Mouse (Mus musculus): ENCODE measurements around the gene Kmt2e. TPM values are rescaled to one million over a fixed set of nuclear protein-coding genes. Genes with fewer than 3 reads are reported as not detected.

Kmt2e gene
- total and polyA plus RNA-seq, 2 experiments from 2014 or later = 61.7 to 149 TPM

GRCm38 (mm10) chr5:23419616-23420170 is 14.5 kb upstream of the Kmt2e start:
- H3K4me3 ChIP-seq (ENCODE audit: low read depth, low read length) = no peak overlapping the region
- H3K9me3 ChIP-seq (ENCODE audit: low read length) = no peaks in the 10 kb centered on the region
- peaks cover 25% of the 10 kb centered on the region for H3K4me1 ChIP-seq (ENCODE audit: insufficient read depth)
- 35% methylated on average over 7 of the region's 7 CpGs for WGBS
- H3K36me3 ChIP-seq (ENCODE audit: insufficient read depth) = peaks cover 9% of the 10 kb centered on the region; the same call in 1 of the 2 replicates
- ATAC-seq = no peak
- H3K9ac ChIP-seq = peak overlapping the region; percentile 87; the same call in 1 of the 2 replicates
- DNase-seq = peak; percentile 14
- no peak for TF ChIP-seq CTCF (IDR thresholded peaks at IDR 0.05; ENCODE audit: low read depth)
- H3K27ac ChIP-seq (ENCODE audit: low read depth, low read length) = peak overlapping the region; percentile 99; the same call in 1 of the 2 replicates
- H3K27me3 ChIP-seq (ENCODE audit: insufficient read depth, low read length) = no peaks in the 10 kb centered on the region
- H3K4me2 ChIP-seq (ENCODE audit: low read depth) = peak overlapping the region; percentile 79

GRCm38 (mm10) chr5:23420410-23420809 is 13.8 kb upstream of the Kmt2e start:
- 56% methylated on average over 1 of the region's 1 CpGs for WGBS
- TF ChIP-seq CTCF (IDR thresholded peaks at IDR 0.05; ENCODE audit: low read depth) = no peak
- H3K9me3 ChIP-seq (ENCODE audit: low read length) = no peaks in the 10 kb centered on the region
- H3K9ac ChIP-seq = no peak overlapping the region
- no peak overlapping the region for H3K27ac ChIP-seq (ENCODE audit: low read depth, low read length)
- no peak overlapping the region for H3K4me2 ChIP-seq (ENCODE audit: low read depth)
- ATAC-seq = no peak
- H3K4me1 ChIP-seq (ENCODE audit: insufficient read depth) = peaks cover 17% of the 10 kb centered on the region
- no peak for DNase-seq
- H3K36me3 ChIP-seq (ENCODE audit: insufficient read depth) = peaks cover 9% of the 10 kb centered on the region; the same call in 1 of the 2 replicates
- no peak overlapping the region for H3K4me3 ChIP-seq (ENCODE audit: low read depth, low read length)
- no peaks in the 10 kb centered on the region for H3K27me3 ChIP-seq (ENCODE audit: insufficient read depth, low read length)

GRCm38 (mm10) chr5:23421440-23421839 is 12.8 kb upstream of the Kmt2e start:
- no peaks in the 10 kb centered on the region for H3K9me3 ChIP-seq (ENCODE audit: low read length)
- H3K9ac ChIP-seq = no peak overlapping the region
- H3K4me3 ChIP-seq (ENCODE audit: low read depth, low read length) = no peak overlapping the region
- DNase-seq (no peak), ATAC-seq (no peak)
- WGBS = 95% methylated on average over 2 of the region's 2 CpGs
- peaks cover 19% of the 10 kb centered on the region; the same call in 1 of the 2 replicates for H3K4me1 ChIP-seq (ENCODE audit: insufficient read depth)
- TF ChIP-seq CTCF (IDR thresholded peaks at IDR 0.05; ENCODE audit: low read depth) = no peak
- H3K36me3 ChIP-seq (ENCODE audit: insufficient read depth) = peaks cover 9% of the 10 kb centered on the region; the same call in 1 of the 2 replicates
- no peak overlapping the region for H3K4me2 ChIP-seq (ENCODE audit: low read depth)
- no peak overlapping the region for H3K27ac ChIP-seq (ENCODE audit: low read depth, low read length)
- no peaks in the 10 kb centered on the region for H3K27me3 ChIP-seq (ENCODE audit: insufficient read depth, low read length)

GRCm38 (mm10) chr5:23423036-23423435 is 11.2 kb upstream of the Kmt2e start:
- Histone ChIP-seq H3K27ac (ENCODE audit: low read depth, low read length) (no peak overlapping the region), H3K4me2 (ENCODE audit: low read depth) (no peak overlapping the region), H3K36me3 (ENCODE audit: insufficient read depth) (peaks cover 9% of the 10 kb centered on the region; the same call in 1 of the 2 replicates), H3K9ac (no peak overlapping the region), H3K27me3 (ENCODE audit: insufficient read depth, low read length) (no peaks in the 10 kb centered on the region), H3K9me3 (ENCODE audit: low read length) (no peaks in the 10 kb centered on the region), H3K4me1 (ENCODE audit: insufficient read depth) (peaks cover 15% of the 10 kb centered on the region; the same call in 1 of the 2 replicates), H3K4me3 (ENCODE audit: low read depth, low read length) (no peak overlapping the region)
- ATAC-seq = no peak
- no peak for TF ChIP-seq CTCF (IDR thresholded peaks at IDR 0.05; ENCODE audit: low read depth)
- no peak for DNase-seq
- 87% methylated on average over 3 of the region's 3 CpGs for WGBS

GRCm38 (mm10) chr5:23427501-23427900 is 6.7 kb upstream of the Kmt2e start:
- no peak overlapping the region for H3K4me2 ChIP-seq (ENCODE audit: low read depth)
- 11% methylated on average over 1 of the region's 1 CpGs for WGBS

GRCm38 (mm10) chr5:23431070-23431864 is 3.0 kb upstream of the Kmt2e start:
- DNase-seq (peak; percentile 57), ATAC-seq (no peak)
- 4% methylated on average over 10 of the region's 10 CpGs for WGBS
- Histone ChIP-seq H3K9ac (peak overlapping the region; percentile 100), H3K27ac (ENCODE audit: low read depth, low read length) (peak overlapping the region; percentile 100), H3K27me3 (ENCODE audit: insufficient read depth, low read length) (no peaks in the 10 kb centered on the region), H3K4me1 (ENCODE audit: insufficient read depth) (peaks cover 34% of the 10 kb centered on the region), H3K36me3 (ENCODE audit: insufficient read depth) (no peaks in the 10 kb centered on the region), H3K4me3 (ENCODE audit: low read depth, low read length) (peak overlapping the region; percentile 100), H3K9me3 (ENCODE audit: low read length) (no peaks in the 10 kb centered on the region), H3K4me2 (ENCODE audit: low read depth) (peak overlapping the region; percentile 70)
- TF ChIP-seq CTCF (IDR thresholded peaks at IDR 0.05; ENCODE audit: low read depth) = no peak

More at GRCm38 (mm10) chr5:23427501-23427900, 6.7 kb upstream of the Kmt2e start:
- H3K4me3 ChIP-seq (ENCODE audit: low read depth, low read length) = no peak overlapping the region
- H3K27ac ChIP-seq (ENCODE audit: low read depth, low read length) = no peak overlapping the region
- H3K9ac ChIP-seq = no peak overlapping the region
- H3K9me3 ChIP-seq (ENCODE audit: low read length) = no peaks in the 10 kb centered on the region
- TF ChIP-seq CTCF (IDR thresholded peaks at IDR 0.05; ENCODE audit: low read depth) = no peak
- ATAC-seq (no peak), DNase-seq (no peak)
- peaks cover 9% of the 10 kb centered on the region; the same call in 1 of the 2 replicates for H3K36me3 ChIP-seq (ENCODE audit: insufficient read depth)
- peaks cover 37% of the 10 kb centered on the region for H3K4me1 ChIP-seq (ENCODE audit: insufficient read depth)
- no peaks in the 10 kb centered on the region for H3K27me3 ChIP-seq (ENCODE audit: insufficient read depth, low read length)
